Mouse (Mus musculus) neural tube, embryonic 12.5 days (tissue): Measurements from ENCODE around the gene Tll2. TPM values are rescaled to one million over a fixed set of nuclear protein-coding genes. Genes with fewer than 3 reads are reported as not detected.

ENCODE experiments used
- ATAC-seq: fragments of 200-750 bp; cut with Nextera tagmentation; 2 replicates; pipeline ENCODE4 v1.8.0; 2017; ENCODE audit warnings: low read depth, mild to moderate bottlenecking, moderate TSS enrichment, moderate library complexity; ENCODE audit not compliant: low FRiP score
- H3K27ac ChIP-seq: fragments of 300-500 bp; sonication (generic); 2 replicates; pipeline ENCODE4 v1.5.1; 2016
- H3K27me3 ChIP-seq: fragments of 300-500 bp; sonication (generic); replicated peaks from 2 replicates; pipeline ENCODE4 v1.6.1; 2016; ENCODE audit warnings: mild to moderate bottlenecking
- H3K36me3 ChIP-seq: fragments of 300-500 bp; sonication (generic); 2 replicates; pipeline ENCODE4 v1.6.1; 2016; ENCODE audit warnings: mild to moderate bottlenecking
- H3K4me1 ChIP-seq: fragments of 300-500 bp; sonication (generic); 2 replicates; pipeline ENCODE4 v1.6.1; 2016
- H3K4me2 ChIP-seq: fragments of 300-500 bp; sonication (generic); replicated peaks from 2 replicates; pipeline ENCODE4 v1.6.1; 2016; ENCODE audit warnings: mild to moderate bottlenecking
- H3K4me3 ChIP-seq: fragments of 300-500 bp; sonication (generic); 2 replicates; pipeline ENCODE4 v1.5.1; 2016
- H3K9ac ChIP-seq: fragments of 300-500 bp; sonication (generic); 2 replicates; pipeline ENCODE4 v1.6.1; 2016; ENCODE audit warnings: mild to moderate bottlenecking
- H3K9me3 ChIP-seq: fragments of 300-500 bp; sonication (generic); 2 replicates; pipeline ENCODE4 v1.6.1; 2016; ENCODE audit warnings: mild to moderate bottlenecking
- WGBS: fragments of 180-500 bp; shearing (Covaris S2); methylation state at CpG from one replicate; pipeline ENCODE4 v1.1.7; 2016; 5-methylcytosine and 5-hydroxymethylcytosine counted together
- polyA plus RNA-seq: library from polyadenylated mRNA; unstranded; fragments of >200 nt; fragmentation: Nextera tagmentation; extraction: Ambion mirVana; gene quantifications from 2 replicates; pipeline ENCODE4 v1.2.1, GENCODE M21; 2016

Tll2 gene
- polyA plus RNA-seq, 1 experiment from 2014 or later = 1.5 TPM

DNA sequence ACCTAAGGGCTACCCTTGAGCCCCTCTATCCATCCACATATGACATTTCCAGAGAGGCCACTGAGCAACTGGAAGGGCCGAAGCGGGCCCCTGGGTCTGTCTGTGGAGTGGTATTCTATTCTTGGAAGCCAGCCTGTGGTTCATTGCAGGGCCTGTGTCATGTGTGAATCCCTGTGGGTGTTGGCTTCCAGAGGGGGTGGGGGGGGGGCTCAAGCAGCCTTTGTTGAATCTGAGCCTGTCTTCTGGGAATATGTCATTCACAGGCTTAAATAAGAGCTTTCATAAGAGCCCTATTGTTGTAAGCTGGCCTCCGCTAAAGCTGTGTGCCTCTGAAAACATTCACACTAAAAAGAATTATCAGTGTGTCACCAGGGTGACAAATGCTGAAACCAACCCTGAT, 125.0 kb downstream of the Tll2 start:
- no peaks in the 10 kb centered on the region for H3K27me3 ChIP-seq
- no peak overlapping the region for H3K4me3 ChIP-seq
- no peak for ATAC-seq
- no peaks in the 10 kb centered on the region for H3K36me3 ChIP-seq
- 0 out of 2 replicates have a peak, but pooled peaks cover 4% of the 10 kb centered on the region for H3K4me1 ChIP-seq
- 40% methylated on average over 3 of the region's 3 CpGs for WGBS
- H3K9ac ChIP-seq = no peak overlapping the region
- no peak overlapping the region for H3K27ac ChIP-seq
- no peaks in the 10 kb centered on the region for H3K9me3 ChIP-seq
- H3K4me2 ChIP-seq = no peak overlapping the region

DNA sequence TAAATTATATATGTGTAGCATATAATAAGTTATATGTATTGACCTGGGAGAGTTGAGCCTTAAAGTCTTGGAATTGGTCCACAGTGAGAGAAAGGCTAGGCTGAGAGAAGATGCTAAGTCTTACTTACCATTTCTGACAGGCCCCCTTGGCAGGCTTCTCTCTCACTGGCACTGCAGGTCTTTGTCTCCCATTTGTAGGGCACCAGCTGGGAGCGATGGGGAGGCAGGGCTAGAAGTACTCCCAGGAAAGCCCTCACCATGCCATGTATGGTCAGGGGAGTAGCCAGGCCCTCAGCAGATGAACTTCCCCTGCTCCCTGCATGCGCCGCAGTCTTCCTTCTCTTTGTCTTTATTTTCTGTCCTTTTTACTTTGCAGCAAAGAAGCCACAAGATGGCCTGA, 129.7 kb downstream of the Tll2 start, which contains the start of gene Opalin:
Gene Opalin (minus strand): TSS at position 208 of the 400 bp plus-strand sequence.
- Histone ChIP-seq H3K4me3 (no peak within 1 kb of the TSS), H3K27me3 (no peaks in the 10 kb centered on the region), H3K4me2 (no peak within 1 kb of the TSS), H3K36me3 (no peaks in the 10 kb centered on the region), H3K27ac (no peak within 1 kb of the TSS), H3K4me1 (0 out of 2 replicates have a peak, but pooled peaks cover 4% of the 10 kb centered on the region), H3K9ac (no peak within 1 kb of the TSS), H3K9me3 (no peaks in the 10 kb centered on the region)
- 84% methylated on average over 3 of the region's 3 CpGs for WGBS
- no peak for ATAC-seq

GRCm38 (mm10) chr19:41073746-41074455, 132.7 kb downstream of the Tll2 start:
- Histone ChIP-seq H3K4me3 (no peak overlapping the region), H3K27me3 (no peaks in the 10 kb centered on the region), H3K4me2 (no peak overlapping the region), H3K9me3 (no peaks in the 10 kb centered on the region), H3K4me1 (no peaks in the 10 kb centered on the region), H3K9ac (no peak overlapping the region), H3K27ac (no peak overlapping the region), H3K36me3 (no peaks in the 10 kb centered on the region)
- WGBS = 91% methylated on average over 14 of the region's 14 CpGs
- no peak for ATAC-seq

GRCm38 (mm10) chr19:41071500-41071899, 135.1 kb downstream of the Tll2 start:
- Histone ChIP-seq H3K9me3 (no peaks in the 10 kb centered on the region), H3K4me3 (no peak overlapping the region), H3K4me1 (no peaks in the 10 kb centered on the region), H3K9ac (no peak overlapping the region), H3K27ac (no peak overlapping the region), H3K4me2 (no peak overlapping the region), H3K27me3 (no peaks in the 10 kb centered on the region), H3K36me3 (no peaks in the 10 kb centered on the region)
- no peak for ATAC-seq
- WGBS = 9% methylated on average over 8 of the region's 8 CpGs

DNA sequence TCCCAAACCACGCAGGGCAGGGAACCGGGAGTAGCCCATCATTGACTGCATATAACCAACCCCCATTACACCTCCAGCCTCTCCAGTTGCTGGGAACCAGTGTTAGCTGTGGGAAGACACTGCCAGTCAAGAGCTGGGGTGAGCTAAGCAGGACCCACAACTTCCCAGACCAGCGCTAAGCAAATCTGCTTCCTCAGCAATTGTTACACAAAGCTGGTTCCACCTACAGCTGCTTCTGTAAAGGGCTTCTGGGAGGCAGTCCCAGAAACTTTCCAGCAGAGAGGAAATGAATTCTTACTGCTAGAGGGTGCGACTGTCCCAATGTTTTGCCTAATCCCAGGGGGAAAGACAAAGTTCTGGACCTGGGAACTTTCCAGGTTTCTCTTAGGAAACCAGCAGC, 151.9 kb downstream of the Tll2 start:
- H3K4me1 ChIP-seq = no peaks in the 10 kb centered on the region
- no peaks in the 10 kb centered on the region for H3K36me3 ChIP-seq
- H3K4me2 ChIP-seq = no peak overlapping the region
- no peak for ATAC-seq
- no peaks in the 10 kb centered on the region for H3K9me3 ChIP-seq
- no peak overlapping the region for H3K9ac ChIP-seq
- no peak overlapping the region for H3K27ac ChIP-seq
- no peak overlapping the region for H3K4me3 ChIP-seq
- 67% methylated on average over 4 of the region's 4 CpGs for WGBS
- no peaks in the 10 kb centered on the region for H3K27me3 ChIP-seq

DNA sequence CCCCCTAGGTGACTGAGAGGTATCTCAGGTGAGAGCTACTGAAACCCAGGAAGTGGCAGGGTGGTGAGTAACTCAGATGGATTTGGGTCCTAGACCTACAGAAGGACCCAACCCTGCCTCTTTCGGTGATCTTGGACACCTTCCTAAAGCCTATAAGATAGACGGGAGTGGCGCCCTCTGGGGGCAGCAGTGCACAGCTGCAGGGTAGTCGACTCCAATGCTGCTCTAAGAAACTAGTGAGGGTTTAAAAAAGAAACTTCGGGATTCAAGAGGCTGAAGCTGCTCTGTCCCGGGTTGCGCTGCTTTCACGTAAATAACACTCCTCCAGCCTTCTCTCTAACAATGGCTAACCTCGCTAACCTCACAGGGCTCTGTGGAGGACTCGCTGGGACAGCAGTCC, 153.1 kb downstream of the Tll2 start:
- no peak overlapping the region for H3K4me3 ChIP-seq
- WGBS = 41% methylated on average over 10 of the region's 10 CpGs
- H3K27me3 ChIP-seq = no peaks in the 10 kb centered on the region
- H3K4me1 ChIP-seq = no peaks in the 10 kb centered on the region
- no peaks in the 10 kb centered on the region for H3K36me3 ChIP-seq
- no peak overlapping the region for H3K4me2 ChIP-seq
- no peak overlapping the region for H3K27ac ChIP-seq
- no peaks in the 10 kb centered on the region for H3K9me3 ChIP-seq
- no peak for ATAC-seq
- H3K9ac ChIP-seq = no peak overlapping the region

GRCm38 (mm10) chr19:41052247-41052646, 154.4 kb downstream of the Tll2 start:
- no peaks in the 10 kb centered on the region for H3K9me3 ChIP-seq

DNA sequence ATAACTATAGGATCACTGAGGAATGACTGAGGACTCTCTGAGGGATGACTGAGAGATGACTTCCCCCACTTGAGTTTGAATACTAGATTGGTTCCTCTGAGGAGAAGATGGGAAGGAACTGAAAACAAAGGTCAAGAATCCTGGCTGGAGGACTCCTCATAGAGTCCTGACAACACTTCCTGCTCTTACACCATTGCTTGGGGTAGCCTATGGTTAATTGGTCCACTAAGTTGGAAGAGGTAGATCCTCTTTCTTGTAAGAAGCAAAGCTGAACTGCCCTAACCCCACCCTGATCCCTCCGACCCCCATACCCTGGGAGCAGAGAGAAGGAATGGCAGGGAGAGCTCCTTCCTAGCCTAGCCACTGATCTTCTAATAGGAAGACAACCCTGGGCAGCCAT, 154.9 kb downstream of the Tll2 start:
- WGBS = 84% methylated on average over 1 of the region's 1 CpGs
- no peaks in the 10 kb centered on the region for H3K9me3 ChIP-seq
- no peak overlapping the region for H3K9ac ChIP-seq
- no peaks in the 10 kb centered on the region for H3K4me1 ChIP-seq
- no peak overlapping the region for H3K4me2 ChIP-seq
- H3K36me3 ChIP-seq = no peaks in the 10 kb centered on the region
- H3K4me3 ChIP-seq = no peak overlapping the region
- no peak for ATAC-seq
- H3K27ac ChIP-seq = no peak overlapping the region
- no peaks in the 10 kb centered on the region for H3K27me3 ChIP-seq

More at GRCm38 (mm10) chr19:41052247-41052646, 154.4 kb downstream of the Tll2 start:
- no peaks in the 10 kb centered on the region for H3K36me3 ChIP-seq
- ATAC-seq = no peak
- H3K4me3 ChIP-seq = no peak overlapping the region
- no peaks in the 10 kb centered on the region for H3K27me3 ChIP-seq
- 64% methylated on average over 5 of the region's 5 CpGs for WGBS
- no peaks in the 10 kb centered on the region for H3K4me1 ChIP-seq
- no peak overlapping the region for H3K9ac ChIP-seq
- no peak overlapping the region for H3K27ac ChIP-seq
- no peak overlapping the region for H3K4me2 ChIP-seq

DNA sequence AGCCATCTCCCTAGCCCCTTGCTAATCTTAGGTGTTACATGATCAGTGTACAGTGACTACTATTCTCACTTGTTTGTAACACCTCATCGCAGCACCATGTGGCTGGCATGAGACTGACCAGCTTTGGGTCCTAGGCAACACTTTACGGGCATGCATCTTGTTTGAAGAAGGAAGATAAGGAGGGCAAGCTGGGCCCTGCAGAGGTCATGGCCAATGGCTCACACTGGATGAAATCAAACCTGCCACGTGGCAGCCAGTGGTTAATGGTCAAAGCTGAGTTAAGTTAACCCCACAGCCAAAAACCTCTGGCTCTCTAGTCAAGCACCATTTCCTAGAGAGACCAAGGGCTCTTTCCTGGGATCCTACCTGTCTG, 158.5 kb downstream of the Tll2 start:
- H3K4me1 ChIP-seq = no peaks in the 10 kb centered on the region
- ATAC-seq = no peak
- no peak overlapping the region for H3K4me2 ChIP-seq
- no peaks in the 10 kb centered on the region for H3K36me3 ChIP-seq
- no peak overlapping the region for H3K27ac ChIP-seq
- WGBS = 89% methylated on average over 3 of the region's 3 CpGs
- H3K27me3 ChIP-seq = no peaks in the 10 kb centered on the region
- H3K9ac ChIP-seq = no peak overlapping the region
- H3K9me3 ChIP-seq = no peaks in the 10 kb centered on the region
- no peak overlapping the region for H3K4me3 ChIP-seq

GRCm38 (mm10) chr19:41047437-41048186, 159.0 kb downstream of the Tll2 start:
- no peaks in the 10 kb centered on the region for H3K4me1 ChIP-seq
- H3K36me3 ChIP-seq = no peaks in the 10 kb centered on the region
- H3K27ac ChIP-seq = no peak overlapping the region
- no peak overlapping the region for H3K9ac ChIP-seq
- H3K4me3 ChIP-seq = no peak overlapping the region
- ATAC-seq = no peak
- H3K9me3 ChIP-seq = no peaks in the 10 kb centered on the region
- 89% methylated on average over 9 of the region's 9 CpGs for WGBS
- H3K27me3 ChIP-seq = no peaks in the 10 kb centered on the region
- H3K4me2 ChIP-seq = no peak overlapping the region

- WGBS = 62% methylated on average over 10 of the region's 10 CpGs
- H3K27me3 ChIP-seq = no peaks in the 10 kb centered on the region
- H3K36me3 ChIP-seq = no peaks in the 10 kb centered on the region
- no peaks in the 10 kb centered on the region for H3K9me3 ChIP-seq
- no peaks in the 10 kb centered on the region for H3K4me1 ChIP-seq
- H3K9ac ChIP-seq = no peak overlapping the region
- no peak overlapping the region for H3K27ac ChIP-seq
- H3K4me2 ChIP-seq = no peak overlapping the region
- ATAC-seq = no peak
- no peak overlapping the region for H3K4me3 ChIP-seq
Observed at GRCm38 (mm10) chr19:41045091-41045770, 161.4 kb downstream of the Tll2 start.

DNA sequence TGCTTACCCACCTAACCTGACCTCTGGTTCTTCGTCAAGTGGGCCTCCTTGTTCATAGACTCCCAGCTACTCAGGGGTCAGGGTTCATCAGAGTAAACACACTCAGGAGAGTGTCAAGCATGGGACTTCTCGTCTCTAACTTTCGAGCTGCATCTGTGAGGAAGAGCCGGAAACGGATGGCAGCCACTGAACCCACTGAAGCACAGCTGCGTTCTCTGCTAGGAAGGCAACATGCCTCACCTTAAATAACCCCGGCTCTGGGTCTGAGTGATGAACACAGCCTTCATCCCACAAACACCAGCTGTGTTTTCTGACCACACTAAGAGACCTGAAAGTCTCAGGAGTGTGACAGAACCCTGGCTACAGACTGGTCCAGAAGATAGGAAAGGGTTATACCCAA, 167.5 kb downstream of the Tll2 start:
- Histone ChIP-seq H3K4me2 (no peak overlapping the region), H3K4me3 (no peak overlapping the region), H3K27ac (no peak overlapping the region), H3K4me1 (no peaks in the 10 kb centered on the region), H3K9me3 (no peaks in the 10 kb centered on the region), H3K27me3 (no peaks in the 10 kb centered on the region), H3K36me3 (no peaks in the 10 kb centered on the region), H3K9ac (no peak overlapping the region)
- WGBS = 87% methylated on average over 7 of the region's 7 CpGs
- no peak for ATAC-seq
